Mouse (Mus musculus): Measurements from ENCODE around the gene Galnt18. TPM values are rescaled to one million over a fixed set of nuclear protein-coding genes. Genes with fewer than 3 reads are reported as not detected.

The Galnt18 gene
- polyA plus RNA-seq, 1 experiment from 2014 or later: 18.2 TPM

- DNase-seq (no peak), ATAC-seq (ENCODE audit: insufficient read depth) (no peak)
- H3K4me2 ChIP-seq: no peak overlapping the region
- H3K36me3 ChIP-seq (ENCODE audit: insufficient read depth): no peaks in the 10 kb centered on the region
- H3K9ac ChIP-seq: no peak overlapping the region
- H3K27me3 ChIP-seq (ENCODE audit: insufficient read depth, low read length): no peaks in the 10 kb centered on the region
- no peaks in the 10 kb centered on the region for H3K9me3 ChIP-seq (ENCODE audit: low read depth, low read length)
- no peak overlapping the region for H3K27ac ChIP-seq (ENCODE audit: low read depth)
- H3K4me1 ChIP-seq (ENCODE audit: insufficient read depth): peaks cover 4% of the 10 kb centered on the region; the same call in 1 of the 2 replicates
- H3K4me3 ChIP-seq (ENCODE audit: low read depth, low read length): no peak overlapping the region
- no peak for TF ChIP-seq CTCF (IDR thresholded peaks at IDR 0.05; ENCODE audit: low read depth)
- 78% methylated on average over 1 of the region's 1 CpGs for WGBS
Measured at GRCm38 (mm10) chr7:111516882-111517281, 262.9 kb downstream of the Galnt18 start.

- no peak for TF ChIP-seq CTCF (IDR thresholded peaks at IDR 0.05; ENCODE audit: low read depth)
- H3K9me3 ChIP-seq (ENCODE audit: low read depth, low read length): no peaks in the 10 kb centered on the region
- no peaks in the 10 kb centered on the region for H3K36me3 ChIP-seq (ENCODE audit: insufficient read depth)
- no peak for DNase-seq
- H3K27me3 ChIP-seq (ENCODE audit: insufficient read depth, low read length): no peaks in the 10 kb centered on the region
- H3K27ac ChIP-seq (ENCODE audit: low read depth): no peak overlapping the region
- ATAC-seq (ENCODE audit: insufficient read depth): no peak
- no peak overlapping the region for H3K4me3 ChIP-seq (ENCODE audit: low read depth, low read length)
- WGBS: 86% methylated on average over 2 of the region's 2 CpGs
- no peak overlapping the region for H3K9ac ChIP-seq
- peaks cover 4% of the 10 kb centered on the region; the same call in 1 of the 2 replicates for H3K4me1 ChIP-seq (ENCODE audit: insufficient read depth)
- H3K4me2 ChIP-seq: no peak overlapping the region
Measured at GRCm38 (mm10) chr7:111515471-111515870, 264.3 kb downstream of the Galnt18 start.

- TF ChIP-seq CTCF (IDR thresholded peaks at IDR 0.05; ENCODE audit: low read depth): no peak
- Histone ChIP-seq H3K4me3 (ENCODE audit: low read depth, low read length) (no peak overlapping the region), H3K9me3 (ENCODE audit: low read depth, low read length) (no peaks in the 10 kb centered on the region), H3K27ac (ENCODE audit: low read depth) (no peak overlapping the region), H3K36me3 (ENCODE audit: insufficient read depth) (no peaks in the 10 kb centered on the region), H3K27me3 (ENCODE audit: insufficient read depth, low read length) (no peaks in the 10 kb centered on the region), H3K4me2 (no peak overlapping the region), H3K4me1 (ENCODE audit: insufficient read depth) (no peaks in the 10 kb centered on the region), H3K9ac (no peak overlapping the region)
- DNase-seq (no peak), ATAC-seq (ENCODE audit: insufficient read depth) (no peak)
- WGBS: 87% methylated on average over 2 of the region's 2 CpGs
Measured at GRCm38 (mm10) chr7:111509167-111509854, 270.5 kb downstream of the Galnt18 start.

GRCm38 (mm10) chr7:111500616-111501015 is 279.2 kb downstream of the Galnt18 start:
- H3K4me1 ChIP-seq (ENCODE audit: insufficient read depth): no peaks in the 10 kb centered on the region
- DNase-seq: no peak
- no peak overlapping the region for H3K9ac ChIP-seq
- no peaks in the 10 kb centered on the region for H3K9me3 ChIP-seq (ENCODE audit: low read depth, low read length)
- 73% methylated on average over 2 of the region's 2 CpGs for WGBS
- H3K4me2 ChIP-seq: no peak overlapping the region
- H3K27me3 ChIP-seq (ENCODE audit: insufficient read depth, low read length): no peaks in the 10 kb centered on the region
- no peaks in the 10 kb centered on the region for H3K36me3 ChIP-seq (ENCODE audit: insufficient read depth)
- TF ChIP-seq CTCF (IDR thresholded peaks at IDR 0.05; ENCODE audit: low read depth): no peak
- ATAC-seq (ENCODE audit: insufficient read depth): no peak
- no peak overlapping the region for H3K4me3 ChIP-seq (ENCODE audit: low read depth, low read length)
- H3K27ac ChIP-seq (ENCODE audit: low read depth): no peak overlapping the region

GRCm38 (mm10) chr7:111499255-111499790 is 280.5 kb downstream of the Galnt18 start:
- no peak overlapping the region for H3K4me2 ChIP-seq
- ATAC-seq (ENCODE audit: insufficient read depth): peak; percentile 28; the same call in 1 of the 2 replicates

GRCm38 (mm10) chr7:111497191-111497590 is 282.6 kb downstream of the Galnt18 start:
- TF ChIP-seq CTCF (IDR thresholded peaks at IDR 0.05; ENCODE audit: low read depth): no peak
- no peaks in the 10 kb centered on the region for H3K4me1 ChIP-seq (ENCODE audit: insufficient read depth)
- no peak overlapping the region for H3K4me3 ChIP-seq (ENCODE audit: low read depth, low read length)
- H3K27ac ChIP-seq (ENCODE audit: low read depth): no peak overlapping the region
- no peaks in the 10 kb centered on the region for H3K9me3 ChIP-seq (ENCODE audit: low read depth, low read length)
- no peaks in the 10 kb centered on the region for H3K36me3 ChIP-seq (ENCODE audit: insufficient read depth)
- 84% methylated on average over 6 of the region's 6 CpGs for WGBS
- H3K4me2 ChIP-seq: no peak overlapping the region
- ATAC-seq (ENCODE audit: insufficient read depth) (no peak), DNase-seq (no peak)
- H3K27me3 ChIP-seq (ENCODE audit: insufficient read depth, low read length): no peaks in the 10 kb centered on the region
- H3K9ac ChIP-seq: no peak overlapping the region

More at GRCm38 (mm10) chr7:111499255-111499790, 280.5 kb downstream of the Galnt18 start:
- Histone ChIP-seq H3K4me3 (ENCODE audit: low read depth, low read length) (no peak overlapping the region), H3K9me3 (ENCODE audit: low read depth, low read length) (no peaks in the 10 kb centered on the region), H3K9ac (no peak overlapping the region), H3K4me1 (ENCODE audit: insufficient read depth) (no peaks in the 10 kb centered on the region), H3K27ac (ENCODE audit: low read depth) (no peak overlapping the region), H3K36me3 (ENCODE audit: insufficient read depth) (no peaks in the 10 kb centered on the region), H3K27me3 (ENCODE audit: insufficient read depth, low read length) (no peaks in the 10 kb centered on the region)
- TF ChIP-seq CTCF (IDR thresholded peaks at IDR 0.05; ENCODE audit: low read depth): no peak
- DNase-seq: peak; percentile 76
- 35% methylated on average over 2 of the region's 2 CpGs for WGBS

GRCm38 (mm10) chr7:111492242-111492949 is 287.4 kb downstream of the Galnt18 start:
- no peak for ATAC-seq (ENCODE audit: insufficient read depth)

More at GRCm38 (mm10) chr7:111492242-111492949, 287.4 kb downstream of the Galnt18 start:
- WGBS: 68% methylated on average over 5 of the region's 5 CpGs
- Histone ChIP-seq H3K4me2 (no peak overlapping the region), H3K4me3 (ENCODE audit: low read depth, low read length) (no peak overlapping the region), H3K4me1 (ENCODE audit: insufficient read depth) (no peaks in the 10 kb centered on the region), H3K9ac (no peak overlapping the region), H3K9me3 (ENCODE audit: low read depth, low read length) (no peaks in the 10 kb centered on the region), H3K27ac (ENCODE audit: low read depth) (no peak overlapping the region), H3K27me3 (ENCODE audit: insufficient read depth, low read length) (no peaks in the 10 kb centered on the region), H3K36me3 (ENCODE audit: insufficient read depth) (no peaks in the 10 kb centered on the region)
- no peak for TF ChIP-seq CTCF (IDR thresholded peaks at IDR 0.05; ENCODE audit: low read depth)
- no peak for DNase-seq

Measured in lung, embryonic 14.5 days (tissue).